Mouse (Mus musculus): ENCODE data around the gene Hist1h2bf.

- TF ChIP-seq CTCF (IDR thresholded peaks at IDR 0.05; ENCODE audit: low read depth) = no peak
- no peak for TF ChIP-seq EP300 (optimal IDR thresholded peaks at IDR 0.05)
Measured at GRCm38 (mm10) chr13:23552962-23553361, 21.0 kb downstream of the Hist1h2bf start, which contains the start of gene Hist1h1d.
